Mouse (Mus musculus) hematopoietic stem cell, adult 5-6 weeks (primary cell): ENCODE data around the gene Mif4gd. TPM values are rescaled to one million over a fixed set of nuclear protein-coding genes. Genes with fewer than 3 reads are reported as not detected.

Experiments
- total RNA-seq: library from RNA; stranded (forward); fragments of 172-1452, 232-1000 nt; gene quantifications from 2 replicates; pipeline ENCODE4 v1.2.3, GENCODE M21; 2017

Gene Mif4gd
- total RNA-seq, 1 experiment from 2014 or later = 19.1 TPM

Other genes starting within 250 kb of the Mif4gd start
- 2.6 and 7.9 TPM in 2 replicates for gene Hid1, start 245.2 kb downstream of the Mif4gd start, total RNA-seq
- 0.05 TPM in 1 of 2 replicates, not detected in the other for gene Cdr2l, start 231.1 kb downstream of the Mif4gd start, total RNA-seq
- gene Mrpl58, start 209.2 kb downstream of the Mif4gd start, total RNA-seq = 48.3 and 67.2 TPM in 2 replicates
- gene Atp5h, start 193.0 kb downstream of the Mif4gd start, total RNA-seq = 507 and 778 TPM in 2 replicates
- 15.0 and 22.1 TPM in 2 replicates for gene Kctd2, start 192.8 kb downstream of the Mif4gd start, total RNA-seq
- gene Trim80, start 172.4 kb downstream of the Mif4gd start, total RNA-seq = not detected in 2 replicates
- gene Slc16a5, start 150.5 kb downstream of the Mif4gd start, total RNA-seq = not detected in 2 replicates
- gene Armc7, start 137.3 kb downstream of the Mif4gd start, total RNA-seq = 14.7 and 14.9 TPM in 2 replicates
- 62.3 and 99.8 TPM in 2 replicates for gene Nt5c, start 121.1 kb downstream of the Mif4gd start, total RNA-seq
- gene Jpt1, start 98.6 kb downstream of the Mif4gd start, total RNA-seq = 122 and 126 TPM in 2 replicates
- 501 and 618 TPM in 2 replicates for gene Sumo2, start 76.7 kb downstream of the Mif4gd start, total RNA-seq
- gene Nup85, start 48.5 kb downstream of the Mif4gd start, total RNA-seq = 108 and 128 TPM in 2 replicates
- gene Mrps7, start 9.0 kb downstream of the Mif4gd start, total RNA-seq = 26.5 and 28.1 TPM in 2 replicates
- gene Gga3, start 8.9 kb downstream of the Mif4gd start, total RNA-seq = 26.3 and 39.2 TPM in 2 replicates
- gene Slc25a19, start 15.3 kb upstream of the Mif4gd start, total RNA-seq = 21.6 and 33.8 TPM in 2 replicates
- gene Grb2, start 95.6 kb upstream of the Mif4gd start, total RNA-seq = 38.1 and 93.3 TPM in 2 replicates
- 10.9 and 33.5 TPM in 2 replicates for gene Tmem94, start 152.5 kb upstream of the Mif4gd start, total RNA-seq
- 3.7 and 5.0 TPM in 2 replicates for gene Caskin2, start 200.7 kb upstream of the Mif4gd start, total RNA-seq
- gene Tsen54, start 201.8 kb upstream of the Mif4gd start, total RNA-seq = 23.5 and 28.7 TPM in 2 replicates
- 5.9 and 6.5 TPM in 2 replicates for gene Llgl2, start 211.1 kb upstream of the Mif4gd start, total RNA-seq
- 0.60 and 0.75 TPM in 2 replicates for gene Myo15b, start 245.4 kb upstream of the Mif4gd start, total RNA-seq